Mouse (Mus musculus) monocyte, adult 5-6 weeks (primary cell): ENCODE measurements around the gene Tanc2. TPM values are rescaled to one million over a fixed set of nuclear protein-coding genes. Genes with fewer than 3 reads are reported as not detected.
A peak's percentile ranks its signal among the peaks of the same experiment; 100 is the strongest.

Source experiments
- ATAC-seq: fragments of 153-309, 156-312 bp; replicated peaks from 2 replicates; pipeline ENCODE4 v1.8.0; 2017; ENCODE audit warnings: mild to moderate bottlenecking; ENCODE audit not compliant: low TSS enrichment, insufficient number of reproducible peaks, severe bottlenecking, poor library complexity, low FRiP score
- total RNA-seq: library from RNA; stranded (forward); fragments of 200-1000, 200-491, 200-594 nt; gene quantifications from 3 replicates; pipeline ENCODE4 v1.2.3, GENCODE M21; 2017

Gene Tanc2
- total RNA-seq, result 0.39 to 0.57 TPM in 2 of 3 replicates, not detected in the other

- ATAC-seq, result no peak
These were observed at the start of gene Tanc2 for GRCm38 (mm10) chr11:105589877-105590641. Gene Tanc2, plus strand, starts transcription at chr11:105589986.

DNA sequence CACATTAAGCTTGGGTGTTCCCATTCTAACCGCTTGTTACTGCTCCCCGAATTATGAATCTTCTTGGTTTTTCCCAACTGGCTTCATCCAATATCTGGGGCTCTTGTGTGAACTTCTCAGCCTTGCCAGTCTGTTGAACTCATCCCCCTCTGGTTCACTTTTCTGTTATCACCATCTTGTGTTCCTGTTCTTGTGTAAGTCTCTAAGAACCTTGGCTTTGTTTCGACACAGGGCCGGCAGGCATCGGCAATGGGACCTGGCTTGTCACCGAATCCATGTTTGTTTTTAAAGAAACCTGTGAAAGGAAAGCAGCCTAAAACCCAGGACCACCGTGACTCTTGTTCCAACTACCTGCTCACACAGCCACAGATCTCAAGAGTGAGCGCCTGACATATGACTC is 49.0 kb upstream of the Tanc2 start:
- ATAC-seq, result no peak

- ATAC-seq, result no peak
These were observed 48.4 kb upstream of the Tanc2 start for GRCm38 (mm10) chr11:105541366-105541765.

DNA sequence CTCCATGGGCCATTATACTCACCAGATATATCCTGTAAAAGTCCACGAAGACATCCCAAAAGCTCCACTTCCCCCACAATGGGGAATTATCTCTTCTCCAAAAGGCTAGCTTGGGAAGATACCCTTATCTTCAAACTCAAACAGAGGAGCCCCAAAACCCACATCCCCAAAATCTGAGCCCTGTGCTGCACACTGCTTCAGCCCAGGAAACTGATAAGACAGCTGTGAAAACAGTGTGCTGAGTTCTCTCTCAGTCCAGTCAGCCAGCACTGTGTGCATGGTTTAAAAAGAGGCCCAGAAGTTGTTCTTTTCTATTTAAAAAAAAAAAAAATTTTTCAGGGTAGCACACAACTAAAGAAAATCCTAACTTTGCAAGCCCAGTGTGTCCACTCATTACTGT is 47.7 kb upstream of the Tanc2 start:
- no peak for ATAC-seq

GRCm38 (mm10) chr11:105545801-105546200 is 44.0 kb upstream of the Tanc2 start:
- no peak for ATAC-seq

DNA sequence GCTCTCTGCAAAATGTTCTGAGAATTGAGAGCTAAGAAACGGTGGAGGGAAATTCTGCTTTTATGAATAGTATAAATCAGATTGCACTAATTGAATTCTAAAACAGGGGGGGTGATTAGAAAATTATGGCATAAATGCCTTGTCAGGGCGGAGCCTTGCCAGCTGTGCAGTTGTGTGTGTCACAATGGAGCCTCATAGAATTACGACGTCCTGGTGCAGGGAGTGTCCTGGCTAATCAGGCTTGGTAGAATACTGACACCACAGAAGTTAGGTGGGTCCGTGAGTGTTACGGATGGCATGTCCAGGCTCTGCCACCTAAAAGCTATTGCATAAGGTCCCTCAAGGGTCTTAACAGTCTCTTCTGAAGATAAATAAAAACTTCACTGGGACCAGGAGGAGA is 43.4 kb upstream of the Tanc2 start:
- ATAC-seq, result no peak

GRCm38 (mm10) chr11:105548383-105548782 is 41.4 kb upstream of the Tanc2 start:
- ATAC-seq, result no peak

DNA sequence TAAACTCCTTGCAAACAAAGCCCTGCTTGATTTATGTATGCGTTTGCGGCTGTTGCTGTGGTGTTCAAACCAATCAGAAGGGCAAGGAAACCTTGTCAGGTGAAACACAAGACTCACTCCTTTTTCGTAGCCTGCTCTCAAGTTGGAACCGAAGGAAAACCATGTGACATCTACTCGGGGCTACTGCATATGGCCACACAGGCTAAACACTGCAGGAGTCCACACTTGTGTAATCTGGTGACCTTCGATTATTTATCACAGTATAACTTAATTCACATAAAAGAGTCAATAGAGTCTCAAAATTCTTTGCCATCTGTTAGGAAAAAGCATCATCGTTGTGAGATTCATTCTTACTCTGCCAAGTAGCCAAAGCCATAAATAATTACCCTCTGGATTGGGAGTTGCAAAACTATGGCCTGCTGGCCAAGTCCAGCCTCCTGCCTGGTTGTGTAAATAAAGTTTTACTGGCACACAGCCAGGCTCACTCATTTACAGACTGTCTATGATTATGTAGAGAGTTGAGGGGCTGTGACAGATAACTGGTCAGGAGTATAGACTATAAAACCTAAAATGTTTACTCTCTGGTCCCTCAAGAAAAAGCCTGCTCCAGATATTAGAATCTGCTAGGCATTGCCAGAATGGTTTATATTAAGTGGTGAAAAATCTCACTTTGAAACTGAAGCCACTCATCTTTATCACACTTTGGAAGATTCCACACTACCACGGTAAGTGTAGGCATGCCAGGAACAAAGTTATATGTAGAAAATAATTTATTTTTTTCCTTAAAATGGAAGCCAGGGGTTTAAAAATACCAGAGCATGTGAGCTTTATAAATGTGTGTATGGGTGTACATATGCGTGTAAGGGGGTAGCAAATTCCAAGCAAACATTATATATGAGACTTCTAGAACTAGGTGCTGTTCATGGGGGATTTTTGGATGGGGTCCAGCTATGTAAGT is 40.3 kb upstream of the Tanc2 start:
- no peak for ATAC-seq

GRCm38 (mm10) chr11:105557285-105557684 is 32.5 kb upstream of the Tanc2 start:
- no peak for ATAC-seq

GRCm38 (mm10) chr11:105558091-105558490 is 31.7 kb upstream of the Tanc2 start:
- ATAC-seq, result no peak

DNA sequence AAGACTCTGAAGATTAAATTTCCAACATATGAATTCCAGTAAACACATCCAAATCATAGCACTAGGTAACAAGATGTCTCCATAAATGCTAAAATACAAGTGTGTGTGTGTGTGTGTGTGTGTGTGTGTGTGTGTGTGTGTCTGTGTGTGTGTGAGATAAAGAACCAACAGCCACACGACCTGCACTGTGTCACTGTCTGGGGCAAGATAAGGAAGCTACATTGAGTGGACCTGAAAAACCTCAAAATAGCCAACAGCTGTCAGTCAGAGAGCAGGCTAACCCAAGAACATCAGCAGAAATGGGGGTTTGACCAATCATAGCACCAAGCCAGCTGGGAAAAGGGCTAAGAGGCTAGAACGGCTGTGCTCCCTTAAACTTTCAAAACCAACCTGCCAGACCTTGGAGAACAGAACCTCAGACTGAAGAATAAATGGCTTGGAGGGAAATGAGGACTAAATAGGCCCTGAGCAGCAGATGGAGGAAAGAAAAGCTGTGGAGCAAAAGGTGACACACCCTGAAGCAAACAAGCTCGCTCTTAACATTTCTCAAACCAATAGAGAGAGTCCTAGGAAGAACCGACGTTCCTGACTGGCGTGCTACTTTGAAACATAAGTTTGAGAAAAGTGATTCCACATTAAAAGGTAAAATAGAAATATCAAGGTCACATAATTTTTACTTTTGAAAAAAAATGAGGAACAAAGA is 30.8 kb upstream of the Tanc2 start:
- no peak for ATAC-seq

GRCm38 (mm10) chr11:105563546-105563945 is 26.2 kb upstream of the Tanc2 start:
- no peak for ATAC-seq

GRCm38 (mm10) chr11:105567221-105567641 is 22.6 kb upstream of the Tanc2 start:
- no peak for ATAC-seq

- no peak for ATAC-seq
These were observed 17.8 kb upstream of the Tanc2 start for GRCm38 (mm10) chr11:105571996-105572395.

GRCm38 (mm10) chr11:105574241-105574640 is 15.5 kb upstream of the Tanc2 start:
- no peak for ATAC-seq

DNA sequence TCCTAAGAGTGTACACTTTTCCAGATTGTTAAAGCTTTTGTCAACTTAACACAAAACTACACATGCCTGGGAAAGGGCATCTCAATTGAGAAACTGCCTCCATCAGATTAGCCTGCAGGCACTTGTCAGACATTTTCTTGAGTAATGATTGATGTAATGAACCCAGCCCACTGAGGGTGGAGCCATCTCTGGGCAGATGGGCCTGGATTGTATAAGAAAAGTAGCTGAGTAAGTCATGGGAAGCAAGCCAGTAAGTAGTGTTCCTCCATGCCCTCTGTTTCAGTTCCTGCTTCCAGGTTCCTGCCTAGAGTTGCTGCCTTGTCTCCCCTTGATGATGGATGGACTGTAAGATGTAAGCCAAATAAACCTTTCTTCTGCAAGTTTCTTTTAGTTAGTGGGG is 12.6 kb upstream of the Tanc2 start:
- no peak for ATAC-seq

DNA sequence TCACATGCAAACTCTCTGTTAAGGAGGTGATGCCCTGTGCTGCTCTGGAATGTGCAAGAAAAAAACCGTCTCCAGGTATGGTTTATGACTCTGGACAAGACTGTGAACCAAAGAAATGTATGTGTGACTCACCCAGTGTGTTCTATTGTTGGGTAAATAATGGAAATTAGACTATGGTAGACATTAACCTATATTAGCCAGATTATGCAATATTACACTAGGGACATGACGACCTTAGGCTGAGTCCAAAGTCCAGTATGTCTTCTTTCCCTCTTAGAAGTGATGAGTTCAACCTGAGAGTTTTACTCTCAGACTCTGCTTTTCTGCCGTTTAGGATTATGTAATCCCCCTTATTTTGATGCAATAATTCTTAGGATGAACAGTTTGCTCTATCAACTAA is 7.8 kb upstream of the Tanc2 start:
- ATAC-seq, result no peak

GRCm38 (mm10) chr11:105589231-105589876 is 432 bp upstream of the Tanc2 start:
- peak; percentile 47; the same call in 1 of the 2 replicates for ATAC-seq

GRCm38 (mm10) chr11:105591905-105592304 is 2.1 kb downstream of the Tanc2 start:
- ATAC-seq, result no peak; the same call in 1 of the 2 replicates
